Mouse (Mus musculus) limb, embryonic 14.5 days (tissue): ENCODE data around the gene Cap2. TPM values are rescaled to one million over a fixed set of nuclear protein-coding genes. Genes with fewer than 3 reads are reported as not detected.

Experiments used
- ATAC-seq: fragments of 200-750 bp; cut with Nextera tagmentation; 2 replicates; pipeline ENCODE4 v1.8.0; 2017; ENCODE audit warnings: low read depth, moderate number of reproducible peaks, moderate TSS enrichment; ENCODE audit not compliant: low FRiP score
- DNase-seq: peaks from one replicate; pipeline ENCODE4 v3.0.0-alpha.2; 2015; ENCODE audit warnings: low spot score
- H3K27ac ChIP-seq: fragments of 300-500 bp; sonication (generic); replicated peaks from 2 replicates; pipeline ENCODE4 v1.5.1; 2014; ENCODE audit warnings: low read depth, mild to moderate bottlenecking, low read length, moderate library complexity, mixed read lengths
- H3K27me3 ChIP-seq: fragments of 300-500 bp; sonication (generic); 2 replicates; pipeline ENCODE4 v1.6.1; 2014; ENCODE audit warnings: low read length, mixed read lengths; ENCODE audit not compliant: control insufficient read depth, insufficient read depth
- H3K36me3 ChIP-seq: fragments of 300-500 bp; sonication (generic); 2 replicates; pipeline ENCODE4 v1.6.1; 2014; ENCODE audit warnings: mild to moderate bottlenecking, low read length, moderate library complexity, mixed read lengths; ENCODE audit not compliant: control insufficient read depth, insufficient read depth
- H3K4me1 ChIP-seq: fragments of 300-500 bp; sonication (generic); 2 replicates; pipeline ENCODE4 v1.6.1; 2014; ENCODE audit warnings: antibody characterized with exemption, low read length, mixed read lengths; ENCODE audit not compliant: control insufficient read depth, insufficient read depth
- H3K4me2 ChIP-seq: fragments of 300-500 bp; sonication (generic); replicated peaks from 2 replicates; pipeline ENCODE4 v1.6.1; 2014; ENCODE audit warnings: low read depth, mild to moderate bottlenecking, low read length, moderate library complexity; ENCODE audit not compliant: severe bottlenecking
- H3K4me3 ChIP-seq: fragments of 300-500 bp; sonication (generic); replicated peaks from 2 replicates; pipeline ENCODE4 v1.5.1; 2014; ENCODE audit warnings: low read length
- H3K9ac ChIP-seq: fragments of 300-500 bp; sonication (generic); 2 replicates; pipeline ENCODE4 v1.6.1; 2014; ENCODE audit warnings: mild to moderate bottlenecking, low read depth, low read length, moderate library complexity; ENCODE audit not compliant: severe bottlenecking
- H3K9me3 ChIP-seq: fragments of 300-500 bp; sonication (generic); 2 replicates; pipeline ENCODE4 v1.6.1; 2016; ENCODE audit warnings: low read length; ENCODE audit not compliant: control insufficient read depth
- POLR2A ChIP-seq: fragments of 200-500 bp; IDR thresholded peaks from 2 replicates; pipeline ENCODE4 v1.8.0; 2012; ENCODE audit warnings: inconsistent platforms, mild to moderate bottlenecking, moderate library complexity, borderline replicate concordance; ENCODE audit not compliant: insufficient read depth, insufficient read length; ENCODE audit errors: extremely low read depth
- WGBS: fragments of 180-500 bp; shearing (Covaris S2); extraction: QIAGEN DNeasy Blood & Tissue Kit; methylation state at CpG from one replicate; pipeline ENCODE4 v1.1.7; 2014; 5-methylcytosine and 5-hydroxymethylcytosine counted together
- polyA plus RNA-seq, 2 experiments: library from polyadenylated mRNA; depleted of rRNA in 1 of 2; stranded (reverse) in 1 of 2; unstranded in 1 of 2; fragments of >200 nt; fragmentation: Nextera tagmentation in 1 of 2; extraction: Ambion mirVana in 1 of 2; gene quantifications; 2 replicates each; pipeline versions ENCODE4 v1.2.1 to v1.2.3; 2012 to 2014

The Cap2 gene
- polyA plus RNA-seq, 2 experiments, result 22.1 to 27.6 TPM

GRCm38 (mm10) chr13:46642318-46642717, 140.7 kb downstream of the Cap2 start:
- no peaks in the 10 kb centered on the region for H3K4me1 ChIP-seq
- H3K4me3 ChIP-seq, result no peak overlapping the region
- TF ChIP-seq POLR2A, result no peak
- no peak for DNase-seq
- 87% methylated on average over 4 of the region's 4 CpGs for WGBS
- no peak overlapping the region for H3K4me2 ChIP-seq
- no peak overlapping the region for H3K9ac ChIP-seq
- no peaks in the 10 kb centered on the region for H3K27me3 ChIP-seq
- H3K36me3 ChIP-seq, result no peaks in the 10 kb centered on the region
- peaks cover 7% of the 10 kb centered on the region; the same call in 1 of the 2 replicates for H3K9me3 ChIP-seq
- ATAC-seq, result no peak
- no peak overlapping the region for H3K27ac ChIP-seq

DNA sequence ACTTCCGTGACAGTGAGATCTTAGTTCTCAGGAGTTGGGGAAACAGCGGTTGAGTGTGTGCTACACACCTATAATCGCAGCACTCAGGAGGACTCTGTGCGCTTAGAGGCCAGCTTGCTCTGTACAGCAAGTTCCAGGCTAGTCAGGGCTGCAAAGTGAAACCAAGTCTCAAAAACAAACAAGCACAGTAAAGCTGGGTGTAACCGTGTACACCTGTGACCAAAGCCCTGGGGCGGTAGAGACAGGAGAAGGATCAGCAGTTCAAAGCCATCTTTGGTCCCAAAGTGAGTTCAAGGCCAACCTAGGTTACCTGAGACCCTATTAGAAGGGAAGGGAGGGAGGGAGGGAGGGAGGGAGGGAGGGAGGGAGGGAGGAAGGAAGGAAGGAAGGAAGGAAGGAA, 142.5 kb downstream of the Cap2 start:
- ATAC-seq (no peak), DNase-seq (no peak)
- H3K27ac ChIP-seq, result no peak overlapping the region
- H3K4me2 ChIP-seq, result no peak overlapping the region
- no peak for TF ChIP-seq POLR2A
- H3K4me1 ChIP-seq, result no peaks in the 10 kb centered on the region
- no peaks in the 10 kb centered on the region for H3K27me3 ChIP-seq
- peaks cover 7% of the 10 kb centered on the region; the same call in 1 of the 2 replicates for H3K9me3 ChIP-seq
- H3K4me3 ChIP-seq, result no peak overlapping the region
- no peaks in the 10 kb centered on the region for H3K36me3 ChIP-seq
- WGBS, result 86% methylated on average over 6 of the region's 6 CpGs
- H3K9ac ChIP-seq, result no peak overlapping the region

- H3K9ac ChIP-seq, result no peak overlapping the region
- ATAC-seq (no peak), DNase-seq (no peak)
- TF ChIP-seq POLR2A, result no peak
- H3K9me3 ChIP-seq, result peaks cover 7% of the 10 kb centered on the region; the same call in 1 of the 2 replicates
- no peak overlapping the region for H3K4me3 ChIP-seq
- WGBS, result 73% methylated on average over 6 of the region's 6 CpGs
- H3K27ac ChIP-seq, result no peak overlapping the region
- no peaks in the 10 kb centered on the region for H3K36me3 ChIP-seq
- H3K4me1 ChIP-seq, result no peaks in the 10 kb centered on the region
- no peak overlapping the region for H3K4me2 ChIP-seq
- no peaks in the 10 kb centered on the region for H3K27me3 ChIP-seq
Measured at GRCm38 (mm10) chr13:46645476-46645875, 143.8 kb downstream of the Cap2 start.

DNA sequence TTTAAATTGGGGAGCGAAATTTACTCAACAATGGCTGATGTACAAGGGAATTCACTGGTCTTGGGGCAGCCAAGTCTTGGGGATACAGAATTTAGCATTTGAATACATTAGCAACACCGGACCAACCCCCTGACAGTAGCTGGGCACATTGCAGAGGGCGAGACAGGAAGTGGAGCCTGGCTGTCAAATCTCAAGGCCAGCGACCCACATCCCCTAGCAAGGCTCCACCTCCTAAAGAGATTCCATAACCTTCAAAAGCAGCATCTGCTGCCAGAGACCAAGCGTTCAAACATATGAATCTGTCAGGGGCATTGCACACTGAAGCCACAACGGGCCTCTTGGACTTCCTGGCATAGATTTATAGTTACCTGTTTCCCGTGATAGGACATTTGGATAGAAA, 150.2 kb downstream of the Cap2 start:
- Histone ChIP-seq H3K36me3 (no peaks in the 10 kb centered on the region), H3K4me1 (no peaks in the 10 kb centered on the region), H3K9me3 (no peaks in the 10 kb centered on the region), H3K9ac (no peak overlapping the region), H3K4me3 (no peak overlapping the region), H3K27ac (no peak overlapping the region), H3K27me3 (no peaks in the 10 kb centered on the region), H3K4me2 (no peak overlapping the region)
- no peak for DNase-seq
- 84% methylated on average over 7 of the region's 7 CpGs for WGBS
- ATAC-seq, result no peak
- no peak for TF ChIP-seq POLR2A

DNA sequence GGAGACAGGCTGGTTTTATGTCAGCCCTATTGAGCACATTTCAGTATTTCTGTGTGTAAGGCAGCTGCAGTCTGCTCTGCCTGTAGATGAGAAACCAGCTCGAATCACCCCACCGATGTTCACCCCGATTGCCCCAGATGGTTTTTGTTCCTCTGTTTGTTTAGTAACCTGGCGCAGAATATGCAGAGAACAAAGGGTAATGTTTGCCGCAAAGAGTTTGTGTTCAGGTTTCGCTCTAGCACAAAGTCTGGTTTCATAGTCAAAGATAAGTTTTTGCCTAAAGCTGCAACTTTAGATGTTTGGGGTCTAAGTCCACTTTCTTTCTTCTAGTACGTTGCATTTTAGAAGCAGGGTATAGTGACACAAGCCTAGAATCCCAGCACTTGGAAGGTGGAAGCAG, 151.0 kb downstream of the Cap2 start:
- Histone ChIP-seq H3K4me1 (no peaks in the 10 kb centered on the region), H3K4me3 (no peak overlapping the region), H3K4me2 (no peak overlapping the region), H3K9ac (no peak overlapping the region), H3K9me3 (no peaks in the 10 kb centered on the region), H3K27me3 (no peaks in the 10 kb centered on the region), H3K27ac (no peak overlapping the region), H3K36me3 (no peaks in the 10 kb centered on the region)
- ATAC-seq (no peak), DNase-seq (no peak)
- WGBS, result 86% methylated on average over 7 of the region's 7 CpGs
- TF ChIP-seq POLR2A, result no peak

DNA sequence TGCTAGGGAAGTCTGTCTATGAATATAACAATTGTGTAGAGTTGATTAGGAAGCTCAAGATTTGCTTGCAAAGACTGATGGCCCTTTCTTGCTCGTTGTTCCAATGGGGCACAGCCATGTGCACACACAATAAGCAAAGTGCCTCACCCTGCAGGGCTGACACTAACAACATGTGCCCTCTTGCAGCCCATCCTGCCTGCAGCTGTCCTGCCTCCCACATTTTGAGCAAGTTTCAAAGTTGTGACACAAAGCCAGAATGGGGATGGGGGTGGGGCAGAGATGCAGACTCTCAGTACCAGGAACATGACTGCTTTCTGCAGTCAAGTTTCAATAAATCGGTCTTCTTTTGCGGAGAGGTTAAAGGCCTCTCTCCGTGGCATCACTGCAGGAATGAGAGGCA, 152.0 kb downstream of the Cap2 start:
- no peaks in the 10 kb centered on the region for H3K36me3 ChIP-seq
- no peak for ATAC-seq
- TF ChIP-seq POLR2A, result no peak
- no peaks in the 10 kb centered on the region for H3K4me1 ChIP-seq
- no peak overlapping the region for H3K9ac ChIP-seq
- H3K9me3 ChIP-seq, result no peaks in the 10 kb centered on the region
- WGBS, result 75% methylated on average over 4 of the region's 4 CpGs
- H3K4me3 ChIP-seq, result no peak overlapping the region
- no peaks in the 10 kb centered on the region for H3K27me3 ChIP-seq
- no peak overlapping the region for H3K4me2 ChIP-seq
- DNase-seq, result no peak
- no peak overlapping the region for H3K27ac ChIP-seq
